Mouse (Mus musculus) midbrain, embryonic 14.5 days (tissue): ENCODE measurements at regions not wholly inside any gene's neighbourhood (a gene's known extent, or its start where the extent isn't known, plus 50 kb on each side); places are given as distances from the start of the nearest gene placed in this dataset.
A peak's percentile ranks its signal among the peaks of the same experiment; 100 is the strongest.

ENCODE experiments used
- ATAC-seq: fragments of 200-750 bp; cut with Nextera tagmentation; 2 replicates; pipeline ENCODE4 v1.8.0; 2017; ENCODE audit warnings: moderate number of reproducible peaks, moderate library complexity; ENCODE audit not compliant: low FRiP score, low TSS enrichment
- DNase-seq: peaks from one replicate; pipeline ENCODE4 v3.0.0-alpha.2; 2015
- H3K27ac ChIP-seq: fragments of 300-500 bp; sonication (generic); replicated peaks from 2 replicates; pipeline ENCODE4 v1.5.1; 2014; ENCODE audit warnings: mild to moderate bottlenecking, low read depth, low read length, moderate library complexity
- H3K27me3 ChIP-seq: fragments of 300-500 bp; sonication (generic); 2 replicates; pipeline ENCODE4 v1.6.1; 2014; ENCODE audit warnings: low read length, control low read depth, mixed read lengths; ENCODE audit not compliant: control insufficient read depth, insufficient read depth
- H3K36me3 ChIP-seq: fragments of 300-500 bp; sonication (generic); 2 replicates; pipeline ENCODE4 v1.6.1; 2014; ENCODE audit warnings: low read length, control low read depth; ENCODE audit not compliant: control insufficient read depth, insufficient read depth
- H3K4me1 ChIP-seq: fragments of 300-500 bp; sonication (generic); 2 replicates; pipeline ENCODE4 v1.6.1; 2014; ENCODE audit warnings: mild to moderate bottlenecking, antibody characterized with exemption, low read length, control low read depth; ENCODE audit not compliant: control insufficient read depth, insufficient read depth
- H3K4me2 ChIP-seq: fragments of 300-500 bp; sonication (generic); 2 replicates; pipeline ENCODE4 v1.6.1; 2014; ENCODE audit warnings: mild to moderate bottlenecking, low read length, moderate library complexity
- H3K4me3 ChIP-seq: fragments of 300-500 bp; sonication (generic); replicated peaks from 2 replicates; pipeline ENCODE4 v1.5.1; 2014; ENCODE audit warnings: low read depth, low read length
- H3K9ac ChIP-seq: fragments of 300-500 bp; sonication (generic); replicated peaks from 2 replicates; pipeline ENCODE4 v1.6.1; 2014; ENCODE audit warnings: mild to moderate bottlenecking, low read length, moderate library complexity
- H3K9me3 ChIP-seq: fragments of 300-500 bp; sonication (generic); 2 replicates; pipeline ENCODE4 v1.6.1; 2016; ENCODE audit warnings: low read length, control low read depth, mixed read lengths; ENCODE audit not compliant: control insufficient read depth
- WGBS: fragments of 180-500 bp; shearing (Covaris S2); extraction: QIAGEN DNeasy Blood & Tissue Kit; methylation state at CpG from one replicate; pipeline ENCODE4 v1.1.7; 2014; 5-methylcytosine and 5-hydroxymethylcytosine counted together

- no peak overlapping the region for H3K4me2 ChIP-seq
- no peaks in the 10 kb centered on the region for H3K36me3 ChIP-seq
- no peak overlapping the region for H3K4me3 ChIP-seq
- no peaks in the 10 kb centered on the region for H3K27me3 ChIP-seq
- no peak overlapping the region for H3K27ac ChIP-seq
- H3K4me1 ChIP-seq: no peaks in the 10 kb centered on the region
- WGBS: 90% methylated on average over 2 of the region's 2 CpGs
- ATAC-seq: no peak
- no peaks in the 10 kb centered on the region for H3K9me3 ChIP-seq
- no peak overlapping the region for H3K9ac ChIP-seq
- no peak for DNase-seq
These were observed 86.0 kb upstream of the Cpeb2 start for GRCm38 (mm10) chr5:43146928-43147327.

GRCm38 (mm10) chr5:43148486-43148885 lies 84.5 kb upstream of the Cpeb2 start:
- Histone ChIP-seq H3K36me3 (no peaks in the 10 kb centered on the region), H3K4me3 (no peak overlapping the region), H3K27me3 (no peaks in the 10 kb centered on the region), H3K9me3 (no peaks in the 10 kb centered on the region), H3K4me1 (no peaks in the 10 kb centered on the region), H3K9ac (no peak overlapping the region), H3K4me2 (no peak overlapping the region), H3K27ac (no peak overlapping the region)
- DNase-seq: no peak
- 73% methylated on average over 9 of the region's 9 CpGs for WGBS
- ATAC-seq: no peak

GRCm38 (mm10) chr5:43149559-43149958 lies 83.4 kb upstream of the Cpeb2 start:
- ATAC-seq: no peak
- Histone ChIP-seq H3K4me1 (no peaks in the 10 kb centered on the region), H3K4me3 (no peak overlapping the region), H3K4me2 (no peak overlapping the region), H3K36me3 (no peaks in the 10 kb centered on the region), H3K9ac (no peak overlapping the region), H3K27ac (no peak overlapping the region), H3K27me3 (no peaks in the 10 kb centered on the region), H3K9me3 (no peaks in the 10 kb centered on the region)
- DNase-seq: no peak
- 51% methylated on average over 4 of the region's 4 CpGs for WGBS

GRCm38 (mm10) chr5:43151099-43151774 lies 81.7 kb upstream of the Cpeb2 start:
- no peak overlapping the region for H3K4me2 ChIP-seq
- H3K27ac ChIP-seq: 0 out of 2 replicates have a peak overlapping the region, but pooled peaks have one; percentile 5
- DNase-seq: no peak

GRCm38 (mm10) chr5:43152119-43152611 lies 80.8 kb upstream of the Cpeb2 start:
- no peak overlapping the region for H3K4me3 ChIP-seq
- no peaks in the 10 kb centered on the region for H3K4me1 ChIP-seq
- DNase-seq: peak; percentile 51
- no peaks in the 10 kb centered on the region for H3K27me3 ChIP-seq
- peak overlapping the region; percentile 5; the same call in 1 of the 2 replicates for H3K27ac ChIP-seq
- ATAC-seq: no peak
- no peaks in the 10 kb centered on the region for H3K9me3 ChIP-seq
- H3K4me2 ChIP-seq: no peak overlapping the region
- H3K36me3 ChIP-seq: no peaks in the 10 kb centered on the region
- WGBS: 32% methylated on average over 8 of the region's 8 CpGs
- H3K9ac ChIP-seq: no peak overlapping the region

More at GRCm38 (mm10) chr5:43151099-43151774, 81.7 kb upstream of the Cpeb2 start:
- Histone ChIP-seq H3K36me3 (no peaks in the 10 kb centered on the region), H3K4me1 (no peaks in the 10 kb centered on the region), H3K4me3 (no peak overlapping the region), H3K9ac (no peak overlapping the region), H3K9me3 (no peaks in the 10 kb centered on the region), H3K27me3 (no peaks in the 10 kb centered on the region)
- no peak for ATAC-seq
- 78% methylated on average over 3 of the region's 3 CpGs for WGBS

GRCm38 (mm10) chr5:43152881-43153280 lies 80.1 kb upstream of the Cpeb2 start:
- Histone ChIP-seq H3K9me3 (no peaks in the 10 kb centered on the region), H3K4me2 (no peak overlapping the region), H3K36me3 (no peaks in the 10 kb centered on the region), H3K4me3 (no peak overlapping the region), H3K4me1 (no peaks in the 10 kb centered on the region), H3K27me3 (no peaks in the 10 kb centered on the region), H3K9ac (no peak overlapping the region), H3K27ac (no peak overlapping the region)
- WGBS: 65% methylated on average over 1 of the region's 1 CpGs
- ATAC-seq: no peak
- no peak for DNase-seq

GRCm38 (mm10) chr5:43156771-43157170 lies 76.2 kb upstream of the Cpeb2 start:
- no peaks in the 10 kb centered on the region for H3K36me3 ChIP-seq
- no peak overlapping the region for H3K4me2 ChIP-seq
- no peaks in the 10 kb centered on the region for H3K4me1 ChIP-seq
- no peaks in the 10 kb centered on the region for H3K27me3 ChIP-seq
- ATAC-seq (no peak), DNase-seq (no peak)
- no peak overlapping the region for H3K27ac ChIP-seq
- H3K9me3 ChIP-seq: no peaks in the 10 kb centered on the region
- H3K9ac ChIP-seq: no peak overlapping the region
- 90% methylated on average over 3 of the region's 3 CpGs for WGBS
- H3K4me3 ChIP-seq: no peak overlapping the region

- WGBS: 91% methylated on average over 6 of the region's 6 CpGs
- Histone ChIP-seq H3K4me2 (no peak overlapping the region), H3K27me3 (no peaks in the 10 kb centered on the region), H3K9me3 (no peaks in the 10 kb centered on the region), H3K4me3 (no peak overlapping the region), H3K9ac (no peak overlapping the region), H3K27ac (no peak overlapping the region), H3K4me1 (no peaks in the 10 kb centered on the region), H3K36me3 (no peaks in the 10 kb centered on the region)
- DNase-seq (no peak), ATAC-seq (no peak)
These were observed 72.8 kb upstream of the Cpeb2 start for GRCm38 (mm10) chr5:43160140-43160539.

GRCm38 (mm10) chr5:43181475-43181874 lies 51.5 kb upstream of the Cpeb2 start:
- no peaks in the 10 kb centered on the region for H3K4me1 ChIP-seq
- WGBS: 92% methylated on average over 8 of the region's 8 CpGs
- no peaks in the 10 kb centered on the region for H3K27me3 ChIP-seq
- H3K9me3 ChIP-seq: no peaks in the 10 kb centered on the region
- H3K4me3 ChIP-seq: no peak overlapping the region
- H3K4me2 ChIP-seq: no peak overlapping the region
- H3K27ac ChIP-seq: no peak overlapping the region
- DNase-seq (no peak), ATAC-seq (no peak)
- no peak overlapping the region for H3K9ac ChIP-seq
- no peaks in the 10 kb centered on the region for H3K36me3 ChIP-seq
